Mouse (Mus musculus) gastrocnemius, postnatal 10 days (tissue): ENCODE results near the gene Mast2. TPM values are rescaled to one million over a fixed set of nuclear protein-coding genes. Genes with fewer than 3 reads are reported as not detected.
A peak's percentile ranks its signal among the peaks of the same experiment; 100 is the strongest.

Experiments
- DNase-seq: peaks from one replicate; pipeline ENCODE4 v3.0.0; 2021; ENCODE audit warnings: mixed read lengths
- total RNA-seq, 2 experiments: library from RNA; stranded (reverse); gene quantifications; 2 replicates each; pipeline ENCODE4 v1.2.3; 2021

Gene Mast2
- total RNA-seq, 2 experiments from 2014 or later = 50.1 to 59.8 TPM

GRCm38 (mm10) chr4:116406668-116407067, 57.3 kb downstream of the Mast2 start:
- no peak for DNase-seq

GRCm38 (mm10) chr4:116405955-116406351, 58.0 kb downstream of the Mast2 start:
- DNase-seq = no peak

- no peak for DNase-seq
Measured at GRCm38 (mm10) chr4:116405276-116405954, 58.6 kb downstream of the Mast2 start.

- no peak for DNase-seq
Measured at GRCm38 (mm10) chr4:116403884-116404283, 60.1 kb downstream of the Mast2 start.

GRCm38 (mm10) chr4:116402708-116403107, 61.3 kb downstream of the Mast2 start:
- DNase-seq = no peak

- no peak for DNase-seq
Measured at GRCm38 (mm10) chr4:116398051-116398450, 65.9 kb downstream of the Mast2 start.

- no peak for DNase-seq
Measured at GRCm38 (mm10) chr4:116377973-116378667, 85.9 kb downstream of the Mast2 start.

- peak; percentile 34 for DNase-seq
Measured at GRCm38 (mm10) chr4:116371676-116372075, 92.3 kb downstream of the Mast2 start.

GRCm38 (mm10) chr4:116358099-116358498, 105.9 kb downstream of the Mast2 start:
- no peak for DNase-seq

GRCm38 (mm10) chr4:116352919-116353318, 111.1 kb downstream of the Mast2 start:
- no peak for DNase-seq

- no peak for DNase-seq
Measured at GRCm38 (mm10) chr4:116352496-116352895, 111.5 kb downstream of the Mast2 start.

GRCm38 (mm10) chr4:116342119-116342518, 121.9 kb downstream of the Mast2 start:
- DNase-seq = peak; percentile 59

GRCm38 (mm10) chr4:116336294-116336693, 127.7 kb downstream of the Mast2 start:
- DNase-seq = no peak

- DNase-seq = no peak
Measured at GRCm38 (mm10) chr4:116329256-116329655, 134.7 kb downstream of the Mast2 start.

- DNase-seq = no peak
Measured at GRCm38 (mm10) chr4:116322127-116322526, 141.9 kb downstream of the Mast2 start.

GRCm38 (mm10) chr4:116317575-116317974, 146.4 kb downstream of the Mast2 start:
- DNase-seq = no peak

GRCm38 (mm10) chr4:116304551-116304950, 159.4 kb downstream of the Mast2 start:
- no peak for DNase-seq

GRCm38 (mm10) chr4:116300878-116301355, 163.1 kb downstream of the Mast2 start:
- no peak for DNase-seq

GRCm38 (mm10) chr4:116293296-116293695, 170.7 kb downstream of the Mast2 start:
- DNase-seq = no peak

- no peak for DNase-seq
Measured at GRCm38 (mm10) chr4:116291561-116291960, 172.4 kb downstream of the Mast2 start.

GRCm38 (mm10) chr4:116282211-116282610, 181.8 kb downstream of the Mast2 start:
- no peak for DNase-seq

GRCm38 (mm10) chr4:116268220-116268619, 195.8 kb downstream of the Mast2 start:
- no peak for DNase-seq
